Mouse (Mus musculus) liver, postnatal 0 days (tissue): ENCODE results near the gene Pecam1. TPM values are rescaled to one million over a fixed set of nuclear protein-coding genes. Genes with fewer than 3 reads are reported as not detected.

Source experiments
- ATAC-seq: fragments of 200-750 bp; cut with Nextera tagmentation; 2 replicates; pipeline ENCODE4 v1.8.0; 2017; ENCODE audit warnings: mild to moderate bottlenecking, moderate library complexity
- DNase-seq: peaks from one replicate; pipeline ENCODE4 v3.0.0-alpha.2; 2016
- H3K27ac ChIP-seq: fragments of 300-500 bp; sonication (generic); 2 replicates; pipeline ENCODE4 v1.5.1; 2014; ENCODE audit warnings: antibody characterized with exemption, moderate library complexity, mild to moderate bottlenecking, low read depth
- H3K27me3 ChIP-seq: fragments of 300-500 bp; sonication (generic); 2 replicates; pipeline ENCODE4 v1.6.1; 2014; ENCODE audit warnings: low read length, control low read depth, mixed read lengths; ENCODE audit not compliant: insufficient read depth
- H3K36me3 ChIP-seq: fragments of 300-500 bp; sonication (generic); replicated peaks from 2 replicates; pipeline ENCODE4 v1.6.1; 2014; ENCODE audit warnings: mild to moderate bottlenecking, control low read depth, low read length, moderate library complexity, mixed read lengths; ENCODE audit not compliant: insufficient read depth
- H3K4me1 ChIP-seq: fragments of 300-500 bp; sonication (generic); 2 replicates; pipeline ENCODE4 v1.6.1; 2014; ENCODE audit warnings: antibody characterized with exemption, mild to moderate bottlenecking, control low read depth; ENCODE audit not compliant: insufficient read depth
- H3K4me2 ChIP-seq: fragments of 300-500 bp; sonication (generic); 2 replicates; pipeline ENCODE4 v1.6.1; 2014; ENCODE audit warnings: low read depth, mild to moderate bottlenecking, low read length, moderate library complexity, mixed read lengths
- H3K4me3 ChIP-seq: fragments of 300-500 bp; sonication (generic); 2 replicates; pipeline ENCODE4 v1.5.1; 2014; ENCODE audit warnings: low read depth, low read length
- H3K9ac ChIP-seq: fragments of 300-500 bp; sonication (generic); replicated peaks from 2 replicates; pipeline ENCODE4 v1.6.1; 2014; ENCODE audit warnings: mild to moderate bottlenecking, moderate library complexity
- H3K9me3 ChIP-seq: fragments of 300-500 bp; sonication (generic); 2 replicates; pipeline ENCODE4 v1.6.1; 2016; ENCODE audit warnings: mild to moderate bottlenecking, control low read depth, low read length, mixed read lengths
- CTCF ChIP-seq: sonication (generic); IDR thresholded peaks from 2 replicates; pipeline ENCODE4 v1.5.1; 2016; ENCODE audit warnings: antibody characterized with exemption, low read depth
- EP300 ChIP-seq: IDR thresholded peaks from 2 replicates; pipeline ENCODE4 v1.6.1; 2016; ENCODE audit warnings: antibody characterized with exemption, low read depth, mild to moderate bottlenecking
- WGBS: fragments of 180-500 bp; shearing (Covaris S2); extraction: QIAGEN DNeasy Blood & Tissue Kit; methylation state at CpG from one replicate; pipeline ENCODE4 v1.1.7; 2014; ENCODE audit not compliant: insufficient replicate concordance; 5-methylcytosine and 5-hydroxymethylcytosine counted together
- polyA plus RNA-seq: library from polyadenylated mRNA; unstranded; fragments of >200 nt; fragmentation: Nextera tagmentation; extraction: Ambion mirVana; gene quantifications from 2 replicates; pipeline ENCODE4 v1.2.1, GENCODE M21; 2015

Gene Pecam1
- polyA plus RNA-seq, 1 experiment from 2014 or later, result 9.2 TPM

DNA sequence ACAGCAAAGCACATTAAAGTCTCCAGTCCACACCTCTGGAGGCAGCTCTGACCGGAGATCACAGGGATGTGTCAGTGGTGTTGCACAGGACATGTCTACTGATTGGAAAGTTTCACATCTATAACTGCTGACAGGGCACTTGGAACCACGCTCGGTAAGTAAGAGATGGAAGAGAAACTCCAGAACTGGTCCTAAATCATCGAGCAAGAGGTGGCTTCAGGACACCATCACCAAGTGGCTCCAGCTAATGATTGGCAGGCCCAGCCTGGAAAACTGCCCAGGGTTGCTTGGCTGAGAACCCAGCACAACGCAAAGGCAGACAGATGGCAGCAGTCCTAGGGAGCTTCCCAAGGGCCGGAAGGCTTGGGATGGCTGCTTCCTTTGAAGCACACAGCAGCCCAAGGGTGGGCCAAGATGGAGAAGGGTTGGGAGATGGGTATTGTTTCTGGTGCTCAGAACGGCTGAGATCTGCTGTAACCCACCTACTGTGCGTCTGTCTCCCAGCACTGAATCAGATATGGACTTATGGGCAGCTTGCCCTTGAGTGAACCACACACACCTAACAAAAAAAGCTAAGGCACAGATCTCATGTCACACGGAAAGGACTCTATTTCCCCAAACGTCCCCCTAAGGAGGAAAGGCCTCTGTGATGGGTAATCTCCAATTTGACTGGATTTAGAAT lies 72.4 kb downstream of the Pecam1 start:
- WGBS, result 73% methylated on average over 10 of the region's 10 CpGs
- no peak for DNase-seq
- H3K9ac ChIP-seq, result no peak overlapping the region

DNA sequence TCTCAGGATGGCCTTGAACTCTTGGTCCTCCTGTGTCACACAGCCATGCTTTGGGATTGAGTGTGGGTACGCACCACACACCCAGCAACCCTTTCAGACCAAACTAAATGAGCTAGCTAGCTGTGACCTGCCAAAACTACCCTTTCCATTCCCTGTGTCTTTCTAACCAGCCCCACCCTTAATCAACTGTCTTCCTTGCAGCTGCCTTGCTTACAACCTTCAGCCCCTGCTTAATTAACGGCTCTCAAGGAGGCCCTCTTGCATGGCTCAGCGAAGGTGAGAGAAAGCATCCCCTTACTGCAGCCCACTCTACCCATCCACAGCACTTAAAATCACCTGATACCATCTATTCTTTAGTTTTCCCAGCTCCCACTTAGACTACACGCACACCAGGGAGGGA lies 73.1 kb downstream of the Pecam1 start:
- WGBS, result 66% methylated on average over 4 of the region's 4 CpGs
- H3K36me3 ChIP-seq, result peaks cover 3% of the 10 kb centered on the region
- no peak overlapping the region for H3K4me3 ChIP-seq
- DNase-seq, result no peak
- TF ChIP-seq EP300 (no peak), CTCF (no peak)
- peaks cover 29% of the 10 kb centered on the region for H3K4me1 ChIP-seq
- no peak overlapping the region for H3K27ac ChIP-seq
- no peak for ATAC-seq
- no peaks in the 10 kb centered on the region for H3K27me3 ChIP-seq
- H3K4me2 ChIP-seq, result no peak overlapping the region
- H3K9ac ChIP-seq, result no peak overlapping the region
- no peaks in the 10 kb centered on the region for H3K9me3 ChIP-seq

More for the DNA sequence above, 72.4 kb downstream of the Pecam1 start:
- no peak for ATAC-seq
- Histone ChIP-seq H3K36me3 (peaks cover 7% of the 10 kb centered on the region), H3K27ac (0 out of 2 replicates have a peak overlapping the region, but pooled peaks have one; percentile 11), H3K4me2 (no peak overlapping the region), H3K4me3 (no peak overlapping the region), H3K27me3 (no peaks in the 10 kb centered on the region), H3K9me3 (no peaks in the 10 kb centered on the region), H3K4me1 (peaks cover 28% of the 10 kb centered on the region)
- TF ChIP-seq CTCF (no peak), EP300 (no peak)

DNA sequence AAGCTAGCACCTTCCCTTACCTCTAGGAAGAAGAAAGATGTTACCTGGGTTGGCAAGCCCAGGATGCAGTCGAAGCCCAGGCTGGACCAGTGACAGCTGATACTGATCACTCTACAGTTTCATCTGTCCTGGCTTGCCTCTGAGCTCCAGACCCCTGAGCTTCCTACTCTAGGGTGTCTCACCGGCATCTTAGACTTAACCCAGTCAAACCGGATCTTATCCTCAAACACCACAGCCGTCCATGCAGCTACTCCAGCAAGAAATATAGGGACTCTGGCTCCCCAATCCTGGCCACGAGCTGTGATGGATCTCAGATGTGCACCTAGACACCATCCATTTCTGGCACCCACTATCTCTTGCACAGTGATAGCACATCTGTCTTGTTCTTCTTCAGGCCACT lies 74.6 kb downstream of the Pecam1 start:
- H3K27ac ChIP-seq, result peak overlapping the region; percentile 89
- no peaks in the 10 kb centered on the region for H3K9me3 ChIP-seq
- WGBS, result 72% methylated on average over 5 of the region's 5 CpGs
- H3K9ac ChIP-seq, result no peak overlapping the region
- no peak overlapping the region for H3K4me3 ChIP-seq
- H3K4me1 ChIP-seq, result peaks cover 29% of the 10 kb centered on the region
- no peak for TF ChIP-seq CTCF
- TF ChIP-seq EP300, result no peak
- H3K27me3 ChIP-seq, result no peaks in the 10 kb centered on the region
- H3K4me2 ChIP-seq, result no peak overlapping the region
- peaks cover 3% of the 10 kb centered on the region for H3K36me3 ChIP-seq
- no peak for ATAC-seq
- DNase-seq, result no peak

DNA sequence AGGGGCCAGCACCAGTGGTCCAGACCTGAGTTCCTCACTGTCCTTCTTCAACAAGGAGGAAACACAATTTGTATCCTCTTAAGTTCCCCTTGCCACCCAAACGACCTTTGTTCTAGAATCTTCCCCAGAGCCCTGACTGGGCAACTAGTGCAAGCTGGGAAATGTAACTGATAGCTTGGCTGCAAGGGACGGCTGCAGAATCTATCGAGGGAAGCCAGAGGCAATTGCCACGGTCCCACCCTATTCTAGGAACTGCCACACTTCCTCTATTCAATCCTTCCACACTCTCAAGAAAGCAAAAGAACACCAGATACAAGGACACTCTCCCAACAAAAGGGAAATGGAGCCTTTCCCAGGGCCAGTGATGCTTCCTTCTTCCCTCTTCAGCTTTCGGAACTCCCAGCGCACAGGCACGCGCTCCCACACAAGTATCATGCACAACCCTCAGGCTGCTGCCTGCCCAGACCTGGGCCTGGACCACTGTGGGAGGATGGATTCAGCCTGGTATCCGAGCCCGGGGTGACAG lies 75.2 kb downstream of the Pecam1 start:
- Histone ChIP-seq H3K9me3 (no peaks in the 10 kb centered on the region), H3K4me3 (no peak overlapping the region), H3K27ac (peak overlapping the region; percentile 89), H3K9ac (0 out of 2 replicates have a peak overlapping the region, but pooled peaks have one; percentile 1), H3K4me1 (peaks cover 29% of the 10 kb centered on the region), H3K36me3 (no peaks in the 10 kb centered on the region; the same call in none of the 2 replicates), H3K4me2 (peak overlapping the region; percentile 56), H3K27me3 (no peaks in the 10 kb centered on the region)
- DNase-seq (peak; percentile 35), ATAC-seq (peak; percentile 64)
- WGBS, result 49% methylated on average over 10 of the region's 10 CpGs
- TF ChIP-seq CTCF (no peak), EP300 (no peak)

DNA sequence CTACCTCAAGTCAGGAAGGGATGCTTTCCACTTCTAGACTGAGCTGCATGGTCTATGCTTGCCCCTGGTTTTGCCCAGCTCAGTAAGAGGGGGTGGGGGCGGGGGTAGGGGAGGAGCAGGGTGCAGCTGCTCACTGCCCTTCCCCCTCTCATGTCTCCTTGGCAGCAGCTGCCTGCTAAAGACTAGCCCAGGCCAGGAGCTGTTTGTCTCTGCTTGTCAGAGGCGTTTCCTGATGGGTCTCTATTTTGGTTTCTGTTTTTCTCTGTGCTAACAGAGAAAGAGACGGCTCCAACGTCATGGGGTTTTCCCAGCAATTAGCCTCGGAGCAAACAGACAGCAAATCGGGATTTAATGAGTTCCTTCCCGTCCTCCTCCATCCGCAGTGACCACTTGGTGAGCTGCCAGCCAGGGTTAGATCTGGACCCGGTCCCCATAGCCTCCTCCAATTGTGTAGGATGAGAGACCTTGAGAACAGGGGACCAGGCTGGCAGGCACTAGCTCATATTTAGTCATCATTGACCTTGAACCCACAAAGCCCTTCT lies 75.7 kb downstream of the Pecam1 start:
- DNase-seq, result peak; percentile 62
- no peaks in the 10 kb centered on the region; the same call in none of the 2 replicates for H3K36me3 ChIP-seq
- no peaks in the 10 kb centered on the region for H3K27me3 ChIP-seq
- ATAC-seq, result peak; percentile 73
- peaks cover 30% of the 10 kb centered on the region for H3K4me1 ChIP-seq
- WGBS, result 3% methylated on average over 9 of the region's 9 CpGs
- peak overlapping the region; percentile 89 for H3K27ac ChIP-seq
- H3K9ac ChIP-seq, result 0 out of 2 replicates have a peak overlapping the region, but pooled peaks have one; percentile 1
- no peaks in the 10 kb centered on the region for H3K9me3 ChIP-seq
- TF ChIP-seq EP300 (no peak), CTCF (no peak)
- H3K4me2 ChIP-seq, result peak overlapping the region; percentile 56
- no peak overlapping the region for H3K4me3 ChIP-seq
